Mouse (Mus musculus) thymus, adult 2 months (tissue): ENCODE results near the gene Sgms1. TPM values are rescaled to one million over a fixed set of nuclear protein-coding genes. Genes with fewer than 3 reads are reported as not detected.

Source experiments
- DNase-seq: peaks from one replicate; pipeline ENCODE4 v3.0.0; 2021
- H3K27ac ChIP-seq: fragments of 200-500 bp; 2 replicates; pipeline ENCODE4 v1.5.1; 2012; ENCODE audit warnings: low read length, control low read depth; ENCODE audit not compliant: control insufficient read depth, insufficient read depth
- H3K27me3 ChIP-seq: fragments of 200-500 bp; 2 replicates; pipeline ENCODE4 v1.6.1; 2012; ENCODE audit warnings: mild to moderate bottlenecking, low read length, moderate library complexity, mixed read lengths; ENCODE audit not compliant: control insufficient read depth, insufficient read depth
- H3K36me3 ChIP-seq: fragments of 200-500 bp; 2 replicates; pipeline ENCODE4 v1.6.1; 2012; ENCODE audit warnings: mild to moderate bottlenecking, low read length, moderate library complexity; ENCODE audit not compliant: control insufficient read depth, insufficient read depth
- H3K4me1 ChIP-seq: fragments of 200-500 bp; replicated peaks from 2 replicates; pipeline ENCODE4 v1.6.1; 2012; ENCODE audit warnings: low read length; ENCODE audit not compliant: control insufficient read depth, insufficient read depth
- H3K4me3 ChIP-seq: fragments of 200-500 bp; 2 replicates; pipeline ENCODE4 v1.5.1; 2012; ENCODE audit warnings: mild to moderate bottlenecking, low read length, control low read depth, moderate library complexity; ENCODE audit not compliant: control insufficient read depth, insufficient read depth
- CTCF ChIP-seq: fragments of 200-500 bp; IDR thresholded peaks from 2 replicates; pipeline ENCODE4 v1.5.1; 2012; ENCODE audit warnings: mild to moderate bottlenecking, control low read depth, low read length, moderate library complexity, borderline replicate concordance; ENCODE audit not compliant: control insufficient read depth, poor library complexity, insufficient read depth; ENCODE audit errors: extremely low read depth
- POLR2A ChIP-seq: fragments of 200-500 bp; IDR thresholded peaks from 2 replicates; pipeline ENCODE4 v1.6.1; 2012; ENCODE audit warnings: mild to moderate bottlenecking, low read length, control low read depth, moderate library complexity; ENCODE audit not compliant: control insufficient read depth, poor library complexity, insufficient read depth; ENCODE audit errors: extremely low read depth
- WGBS: fragments of 180-500 bp; shearing (Covaris S2); methylation state at CpG from one replicate; pipeline ENCODE4 v1.1.7; 2018; 5-methylcytosine and 5-hydroxymethylcytosine counted together
- polyA plus RNA-seq: library from polyadenylated mRNA; depleted of rRNA; stranded (reverse); fragments of >200 nt; gene quantifications from 2 replicates; pipeline ENCODE4 v1.2.3, GENCODE M21; 2012

The Sgms1 gene
- polyA plus RNA-seq, 1 experiment, result 7.4 TPM

GRCm38 (mm10) chr19:32386556-32387402 is 2.7 kb downstream of the Sgms1 start:
- no peaks in the 10 kb centered on the region; the same call in 1 of the 2 replicates for H3K27me3 ChIP-seq
- H3K27ac ChIP-seq, result no peak overlapping the region
- TF ChIP-seq CTCF, result no peak
- no peak for TF ChIP-seq POLR2A
- peak overlapping the region; percentile 65 for H3K4me3 ChIP-seq
- WGBS, result 31% methylated on average over 19 of the region's 19 CpGs
- peaks cover 6% of the 10 kb centered on the region for H3K4me1 ChIP-seq
- H3K36me3 ChIP-seq, result no peaks in the 10 kb centered on the region
- DNase-seq, result peak; percentile 3

GRCm38 (mm10) chr19:32383738-32384137 is 5.8 kb downstream of the Sgms1 start:
- WGBS, result 96% methylated on average over 8 of the region's 8 CpGs
- Histone ChIP-seq H3K4me3 (no peak overlapping the region), H3K27me3 (no peaks in the 10 kb centered on the region; the same call in 1 of the 2 replicates), H3K4me1 (peaks cover 15% of the 10 kb centered on the region), H3K27ac (no peak overlapping the region), H3K36me3 (no peaks in the 10 kb centered on the region)
- TF ChIP-seq CTCF (no peak), POLR2A (no peak)
- DNase-seq, result no peak

GRCm38 (mm10) chr19:32381511-32381961 is 8.0 kb downstream of the Sgms1 start:
- H3K4me3 ChIP-seq, result no peak overlapping the region
- H3K27me3 ChIP-seq, result no peaks in the 10 kb centered on the region
- DNase-seq, result no peak
- peaks cover 26% of the 10 kb centered on the region for H3K4me1 ChIP-seq
- WGBS, result 88% methylated on average over 3 of the region's 3 CpGs
- TF ChIP-seq CTCF, result no peak
- H3K27ac ChIP-seq, result no peak overlapping the region
- no peaks in the 10 kb centered on the region for H3K36me3 ChIP-seq

- 96% methylated on average over 11 of the region's 11 CpGs for WGBS
- Histone ChIP-seq H3K27ac (no peak overlapping the region), H3K36me3 (no peaks in the 10 kb centered on the region), H3K27me3 (no peaks in the 10 kb centered on the region), H3K4me1 (peaks cover 29% of the 10 kb centered on the region), H3K4me3 (no peak overlapping the region)
- TF ChIP-seq POLR2A (no peak), CTCF (no peak)
- no peak for DNase-seq
These were observed 8.8 kb downstream of the Sgms1 start for GRCm38 (mm10) chr19:32380748-32381147.

- TF ChIP-seq CTCF, result no peak
- TF ChIP-seq POLR2A, result no peak
- no peaks in the 10 kb centered on the region for H3K27me3 ChIP-seq
- H3K4me3 ChIP-seq, result no peak overlapping the region
- DNase-seq, result no peak
- 21% methylated on average over 6 of the region's 6 CpGs for WGBS
- H3K36me3 ChIP-seq, result no peaks in the 10 kb centered on the region
- peaks cover 29% of the 10 kb centered on the region for H3K4me1 ChIP-seq
- H3K27ac ChIP-seq, result no peak overlapping the region
These were observed 10.1 kb downstream of the Sgms1 start for GRCm38 (mm10) chr19:32379239-32379920.

- Histone ChIP-seq H3K4me1 (peaks cover 29% of the 10 kb centered on the region), H3K36me3 (no peaks in the 10 kb centered on the region), H3K4me3 (no peak overlapping the region), H3K27me3 (no peaks in the 10 kb centered on the region), H3K27ac (no peak overlapping the region)
- TF ChIP-seq POLR2A (no peak), CTCF (no peak)
- WGBS, result 88% methylated on average over 3 of the region's 3 CpGs
- DNase-seq, result no peak
These were observed 10.9 kb downstream of the Sgms1 start for GRCm38 (mm10) chr19:32378581-32378980.

- 60% methylated on average over 7 of the region's 7 CpGs for WGBS
- H3K4me3 ChIP-seq, result no peak overlapping the region
- H3K4me1 ChIP-seq, result peaks cover 29% of the 10 kb centered on the region
- no peak for DNase-seq
- H3K27ac ChIP-seq, result no peak overlapping the region
- TF ChIP-seq CTCF (no peak), POLR2A (no peak)
- no peaks in the 10 kb centered on the region for H3K36me3 ChIP-seq
- H3K27me3 ChIP-seq, result no peaks in the 10 kb centered on the region
These were observed 11.7 kb downstream of the Sgms1 start for GRCm38 (mm10) chr19:32377701-32378325.
